Mouse (Mus musculus) ZHBTc4 (cell line): ENCODE data around the gene 4430402I18Rik.

Source experiments
- DNase-seq: peaks from one replicate; pipeline ENCODE4 v3.0.0-alpha.2; 2011; ENCODE audit warnings: low read depth, low spot score

The 4430402I18Rik gene

GRCm38 (mm10) chr19:28968178-28968577, 578 bp upstream of the 4430402I18Rik start:
- DNase-seq: no peak

DNA sequence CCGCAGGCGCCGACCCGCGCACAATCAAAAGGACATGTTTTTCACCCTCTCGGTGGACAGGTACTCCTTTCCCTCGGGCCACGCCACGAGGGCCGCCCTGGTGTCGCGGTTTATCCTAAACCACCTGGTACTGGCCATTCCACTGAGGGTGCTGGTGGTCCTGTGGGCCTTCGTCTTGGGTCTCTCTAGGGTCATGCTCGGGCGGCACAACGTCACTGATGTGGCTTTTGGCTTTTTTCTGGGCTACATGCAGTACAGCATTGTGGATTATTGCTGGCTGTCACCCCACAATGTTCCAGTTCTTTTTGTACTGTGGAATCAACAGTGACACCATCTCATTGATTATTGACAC, 3.1 kb downstream of the 4430402I18Rik start:
- no peak for DNase-seq

- peak; percentile 86 for DNase-seq
Measured at GRCm38 (mm10) chr19:28963842-28964551, 3.6 kb downstream of the 4430402I18Rik start, which contains the start of gene Plpp6. Plpp6 (plus strand) TSS chr19:28963953.

- no peak for DNase-seq
Measured at GRCm38 (mm10) chr19:28963513-28963841, 4.1 kb downstream of the 4430402I18Rik start.

DNA sequence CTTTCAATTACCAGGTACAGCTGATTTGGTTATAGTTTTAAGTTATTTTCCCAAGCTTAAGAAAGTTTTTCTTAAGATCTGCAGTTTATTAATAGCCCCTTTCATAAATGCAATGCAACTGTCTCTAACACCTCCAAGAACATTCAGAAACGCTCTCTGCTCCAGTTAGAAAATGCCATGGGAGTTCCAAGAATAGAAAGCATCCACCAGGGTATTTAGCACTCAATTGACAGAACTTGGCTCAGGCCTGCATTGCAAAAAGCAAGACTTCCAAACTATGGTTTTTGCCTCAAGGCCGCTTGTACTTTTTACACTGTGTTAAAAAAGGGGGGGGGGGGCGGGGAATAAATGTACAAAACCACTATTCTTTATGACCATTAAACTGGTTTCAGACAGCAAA, 4.5 kb downstream of the 4430402I18Rik start:
- DNase-seq: no peak

DNA sequence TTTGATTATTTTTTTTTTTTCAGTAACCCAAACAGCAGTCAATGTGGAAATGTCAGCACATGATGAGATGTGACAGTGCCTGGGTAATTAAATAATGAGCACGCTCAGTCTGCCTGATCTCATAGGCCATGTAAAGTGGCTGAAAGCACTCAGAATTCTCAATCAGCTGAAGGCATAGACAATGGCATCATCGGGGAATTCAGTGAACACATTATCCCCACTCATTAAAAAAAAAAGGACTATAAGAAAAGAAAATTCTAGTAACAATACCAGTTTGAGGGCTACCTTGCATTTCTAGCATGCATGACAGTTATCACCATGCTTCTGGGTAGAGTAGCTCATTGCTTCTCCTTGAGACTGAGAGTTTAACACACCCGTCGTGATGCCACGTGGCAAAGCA, 16.3 kb downstream of the 4430402I18Rik start:
- DNase-seq: no peak

- no peak for DNase-seq
Measured at GRCm38 (mm10) chr19:28947311-28947710, 20.3 kb downstream of the 4430402I18Rik start.

GRCm38 (mm10) chr19:28946782-28947181, 20.8 kb downstream of the 4430402I18Rik start:
- DNase-seq: no peak

DNA sequence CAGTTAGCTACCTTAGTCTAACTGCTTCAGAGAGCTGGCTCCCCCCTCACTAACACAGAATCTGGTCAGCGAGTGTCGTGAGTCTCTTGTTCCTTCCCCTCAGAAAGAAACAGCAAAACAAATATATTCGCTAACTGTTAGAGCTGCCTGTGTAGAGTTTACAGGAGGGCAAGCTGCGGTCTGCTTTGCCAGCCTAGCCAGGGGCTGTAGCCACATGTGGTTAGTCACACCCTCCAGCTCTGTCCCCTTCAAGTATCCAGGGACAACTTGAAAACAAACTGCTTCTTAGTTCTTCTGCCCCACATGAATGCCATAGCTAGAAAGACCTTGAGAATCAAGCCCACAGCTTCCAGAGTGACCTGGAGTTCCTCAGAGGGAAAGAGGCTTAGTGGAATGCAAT, 26.3 kb downstream of the 4430402I18Rik start:
- no peak for DNase-seq

DNA sequence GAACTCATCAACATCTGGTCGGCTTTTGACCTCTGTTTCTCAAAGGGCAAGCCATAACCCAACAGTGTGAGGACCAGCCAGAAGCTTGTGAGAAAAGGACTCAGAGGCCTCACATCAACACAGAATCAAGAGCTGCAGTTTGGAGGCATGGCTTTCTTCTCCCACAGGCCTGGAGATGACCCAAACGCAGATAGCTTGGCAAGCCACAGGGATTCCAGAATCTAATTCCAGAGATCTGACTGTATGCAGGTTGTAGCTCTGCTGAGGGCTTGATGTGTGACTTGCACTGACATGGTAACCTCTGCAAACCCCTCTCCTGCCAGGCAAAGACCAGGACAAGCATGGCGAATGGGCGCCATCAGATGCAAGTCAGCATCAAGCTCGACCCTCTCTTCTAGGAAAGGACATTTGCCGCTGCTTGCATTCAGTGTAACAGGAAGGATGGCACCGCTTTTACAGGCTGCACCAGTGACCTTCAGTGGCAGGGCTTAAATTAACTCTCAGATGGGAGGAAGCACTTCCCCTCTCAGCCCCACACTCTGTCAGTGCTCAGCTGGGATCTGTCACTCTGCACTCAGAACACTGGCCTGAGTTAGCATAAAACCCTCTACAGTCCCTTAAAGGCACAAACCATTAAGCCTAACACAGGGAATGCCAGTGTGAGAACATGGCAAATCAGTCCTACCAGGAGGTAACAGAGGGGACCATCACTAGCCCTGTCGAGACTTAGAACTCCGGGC, 27.3 kb downstream of the 4430402I18Rik start:
- no peak for DNase-seq

DNA sequence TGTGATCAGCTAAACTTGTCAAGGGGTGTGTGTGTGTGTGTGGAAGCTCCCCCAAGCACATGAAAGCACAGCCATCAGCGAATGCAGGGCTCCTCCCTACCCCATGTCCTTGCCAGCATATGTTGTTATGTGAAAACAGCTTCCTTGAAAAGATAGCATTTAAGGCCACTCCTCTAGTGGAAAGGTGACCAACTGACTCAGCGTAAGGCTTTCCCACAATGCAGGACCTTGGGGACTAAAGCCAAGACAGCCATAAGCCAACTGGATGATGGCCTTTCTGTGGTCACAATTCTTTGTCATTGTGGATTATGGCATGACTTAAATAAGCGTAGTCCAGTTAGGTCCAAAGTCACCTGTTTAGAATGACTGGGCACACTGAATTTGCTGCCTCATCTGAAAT, 32.7 kb downstream of the 4430402I18Rik start:
- DNase-seq: no peak

DNA sequence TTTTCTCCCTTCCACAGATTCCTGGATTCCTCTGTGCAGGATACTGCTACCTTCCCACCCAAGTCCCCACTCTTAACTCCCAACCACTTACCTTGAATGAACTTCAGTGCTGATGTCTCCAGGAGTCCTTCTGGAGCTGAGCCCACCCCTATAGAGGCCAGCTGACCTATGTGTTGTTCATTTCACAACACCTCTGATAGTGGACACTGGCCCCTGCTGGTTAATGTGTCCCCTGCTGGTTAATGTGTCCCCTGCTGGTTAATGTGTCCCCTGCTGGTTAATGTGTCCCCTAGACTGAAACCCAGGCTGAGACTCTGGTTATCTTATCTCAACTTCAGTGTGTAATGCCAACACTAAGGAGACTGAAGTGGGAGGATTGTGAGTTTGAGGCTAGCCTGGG, 38.6 kb downstream of the 4430402I18Rik start:
- no peak for DNase-seq

DNA sequence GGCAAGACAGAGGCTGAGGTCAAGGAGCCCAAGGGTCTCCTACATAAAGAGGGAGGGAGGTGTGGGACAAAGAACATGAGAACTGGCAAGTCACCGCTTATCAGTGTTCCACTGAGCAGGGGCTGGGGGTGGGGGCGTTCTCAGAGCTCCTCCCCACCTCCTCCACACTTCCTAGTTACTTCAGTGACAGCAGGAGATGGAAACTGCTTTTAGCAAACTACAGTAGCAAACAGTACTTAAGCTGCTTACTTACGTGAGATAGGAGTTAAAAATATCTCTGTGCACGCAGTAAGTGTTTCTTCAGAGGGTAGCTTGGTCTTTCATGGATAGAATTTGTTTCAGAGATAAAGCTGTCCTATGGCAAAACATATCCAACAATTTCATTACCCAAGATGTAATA, 40.2 kb downstream of the 4430402I18Rik start:
- no peak for DNase-seq

DNA sequence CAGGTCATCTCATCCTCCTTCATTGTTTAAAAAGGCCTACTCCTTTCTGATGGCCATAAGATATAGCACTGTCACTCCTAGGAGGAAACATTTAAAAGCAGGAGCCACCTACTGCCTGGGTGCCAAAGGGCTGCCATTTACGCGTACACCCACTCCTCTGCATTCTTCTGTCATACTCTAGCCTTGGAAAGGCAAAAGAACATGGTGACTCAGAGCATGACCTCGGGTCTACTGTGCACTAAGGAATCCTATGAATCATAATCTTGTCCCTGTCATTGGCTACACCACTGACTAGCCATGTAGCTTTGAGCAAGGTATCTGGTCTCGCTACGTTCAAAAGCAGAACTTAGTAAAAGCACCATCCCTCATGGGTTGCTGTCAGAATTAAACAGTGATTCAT, 41.2 kb downstream of the 4430402I18Rik start:
- DNase-seq: no peak

DNA sequence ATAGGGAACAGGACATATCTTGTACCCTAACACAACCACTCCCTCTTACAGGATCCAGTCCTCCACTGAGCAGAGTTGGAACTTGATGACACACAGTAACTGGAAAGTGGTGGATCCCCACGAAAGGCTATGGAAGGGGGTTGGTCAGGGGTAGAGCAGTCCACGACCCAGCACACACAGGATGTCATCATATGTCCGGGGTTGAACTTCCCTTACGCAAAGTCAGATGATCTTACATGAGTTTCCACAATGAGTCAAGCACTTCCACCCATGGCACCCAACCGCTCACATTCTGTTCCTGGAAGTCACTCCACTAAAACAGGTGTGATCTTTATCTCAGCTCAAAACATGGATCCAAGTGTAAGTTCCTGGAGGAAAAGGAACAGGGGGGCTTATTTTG, 49.8 kb downstream of the 4430402I18Rik start:
- no peak for DNase-seq

GRCm38 (mm10) chr19:28916492-28916891, 51.1 kb downstream of the 4430402I18Rik start:
- peak; percentile 10 for DNase-seq

DNA sequence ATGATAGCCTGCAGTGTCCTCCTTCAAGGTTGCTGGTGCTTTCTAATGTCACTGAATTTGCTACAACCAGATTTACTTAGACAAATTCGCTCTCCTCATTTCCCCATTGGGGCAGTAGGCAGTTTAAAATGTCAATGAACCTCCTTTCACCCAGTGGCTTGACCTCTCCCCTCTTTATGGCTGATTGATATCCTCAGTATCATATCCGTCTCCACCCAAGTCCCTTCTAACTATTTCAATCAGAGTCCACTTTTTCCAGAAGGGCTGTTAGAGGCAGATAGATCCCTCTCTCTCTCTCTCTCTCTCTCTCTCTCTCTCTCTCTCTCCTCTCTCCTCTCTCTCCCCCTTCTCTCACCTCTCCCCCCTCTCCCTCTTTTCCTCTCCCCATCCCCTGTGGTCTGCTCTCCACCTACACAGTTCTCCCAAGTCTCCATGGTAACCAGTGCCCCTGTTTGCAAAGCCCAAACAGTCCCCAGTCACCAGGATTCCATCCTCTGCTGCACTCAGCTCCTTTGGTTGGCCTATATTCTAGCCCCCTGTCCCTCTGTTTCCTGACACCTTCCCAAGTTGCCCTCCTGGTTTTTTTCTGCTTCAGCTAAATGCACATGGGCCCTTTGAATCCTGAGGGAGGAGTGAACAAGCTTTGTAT, 51.9 kb downstream of the 4430402I18Rik start:
- peak; percentile 13 for DNase-seq

GRCm38 (mm10) chr19:28914598-28914997, 53.0 kb downstream of the 4430402I18Rik start:
- DNase-seq: no peak

- DNase-seq: no peak
Measured at GRCm38 (mm10) chr19:28908693-28909092, 58.9 kb downstream of the 4430402I18Rik start.

GRCm38 (mm10) chr19:28908186-28908585, 59.4 kb downstream of the 4430402I18Rik start:
- no peak for DNase-seq

GRCm38 (mm10) chr19:28903536-28904119, 64.0 kb downstream of the 4430402I18Rik start:
- no peak for DNase-seq

DNA sequence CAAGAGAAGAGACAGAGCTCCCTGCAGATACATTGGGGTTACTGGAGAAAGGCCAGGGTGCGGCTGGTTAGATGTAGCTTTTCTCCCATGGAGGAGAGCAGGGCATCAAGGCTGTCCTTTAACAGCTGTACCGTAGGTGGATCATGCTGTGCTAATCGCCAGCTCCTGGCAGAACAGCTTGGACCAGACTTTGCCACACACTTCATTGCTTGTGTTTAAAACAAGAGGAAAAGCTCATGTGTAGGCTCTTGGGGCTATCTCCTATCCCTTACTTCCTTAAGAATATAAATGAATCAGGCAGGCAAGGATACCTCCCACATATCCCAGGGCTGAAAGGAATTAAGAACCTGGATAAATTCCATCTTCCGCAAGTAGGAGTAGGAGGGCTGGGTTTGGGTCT, 64.8 kb downstream of the 4430402I18Rik start:
- DNase-seq: no peak
